Mouse (Mus musculus): ENCODE data around the gene Nup214.

The Nup214 gene

GRCm38 (mm10) chr2:31974141-31974808 lies at the start of gene Nup214:
TSS of gene Nup214 (plus strand) at chr2:31974436.
- DNase-seq, result peak; percentile 99

DNA sequence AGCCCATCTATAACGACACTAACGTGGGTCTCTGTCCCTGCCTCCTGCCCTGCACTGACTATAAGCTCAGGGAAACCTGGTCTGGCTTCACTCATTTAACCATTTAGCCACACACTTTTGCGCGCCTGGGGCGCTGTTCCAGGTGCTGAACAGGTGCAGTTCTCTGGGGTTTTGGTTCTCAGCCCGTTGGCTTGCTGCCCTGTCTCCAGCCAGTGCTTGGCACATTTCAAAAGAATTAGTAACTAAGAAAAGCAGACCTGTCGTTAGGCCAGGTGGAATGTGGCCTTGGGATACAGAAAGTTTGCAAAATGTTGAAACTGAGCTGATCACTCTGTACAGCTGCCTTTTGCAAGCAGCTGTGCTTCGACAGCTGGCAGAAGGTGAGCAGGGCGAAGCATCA lies 49.4 kb upstream of the Nup214 start:
- peak; percentile 51 for DNase-seq

- no peak for DNase-seq
Measured at GRCm38 (mm10) chr2:31925936-31926335, 48.3 kb upstream of the Nup214 start.

- DNase-seq, result no peak
Measured at GRCm38 (mm10) chr2:31929664-31930063, 44.6 kb upstream of the Nup214 start.

DNA sequence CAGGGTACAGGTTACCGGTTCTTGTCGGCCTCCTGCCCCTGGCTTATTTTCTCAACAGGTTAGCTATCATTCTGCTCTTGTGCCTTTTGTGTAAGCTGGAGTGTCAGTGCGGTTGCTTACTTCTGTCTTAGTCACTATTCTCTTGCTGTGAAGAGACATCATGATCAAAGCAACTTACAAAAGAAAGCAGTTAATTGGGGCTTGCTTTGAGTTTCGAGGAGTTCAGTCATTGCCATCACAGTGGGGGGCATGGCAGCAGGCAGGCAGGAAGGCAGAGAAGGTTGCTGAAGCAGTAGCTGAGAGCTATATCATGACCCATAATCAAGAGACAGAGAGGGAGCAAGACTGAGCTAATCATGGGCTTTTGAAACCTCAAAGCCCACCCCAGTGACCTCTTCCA lies 39.7 kb upstream of the Nup214 start:
- no peak for DNase-seq

DNA sequence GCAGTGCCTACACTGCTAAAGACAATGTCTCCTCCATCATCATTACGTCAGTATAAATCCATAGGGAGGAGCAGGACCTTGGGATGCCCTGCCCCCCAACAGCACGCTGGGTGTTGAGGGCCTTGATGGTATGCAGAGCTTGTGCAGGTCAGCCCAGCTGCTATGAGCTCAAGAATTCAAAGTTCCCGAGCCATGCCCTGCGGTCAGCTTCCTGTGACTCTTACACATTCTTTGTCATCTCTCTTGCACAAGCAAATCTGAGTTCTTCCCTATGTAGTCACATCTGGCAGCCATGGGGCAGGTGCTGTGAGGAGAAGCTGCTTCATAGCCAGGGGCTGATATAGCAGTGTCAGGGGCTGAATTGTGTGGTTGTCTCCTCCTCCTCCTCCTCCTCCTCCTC lies 39.2 kb upstream of the Nup214 start:
- DNase-seq, result no peak

- DNase-seq, result no peak
Measured at GRCm38 (mm10) chr2:31938298-31938697, 35.9 kb upstream of the Nup214 start.

DNA sequence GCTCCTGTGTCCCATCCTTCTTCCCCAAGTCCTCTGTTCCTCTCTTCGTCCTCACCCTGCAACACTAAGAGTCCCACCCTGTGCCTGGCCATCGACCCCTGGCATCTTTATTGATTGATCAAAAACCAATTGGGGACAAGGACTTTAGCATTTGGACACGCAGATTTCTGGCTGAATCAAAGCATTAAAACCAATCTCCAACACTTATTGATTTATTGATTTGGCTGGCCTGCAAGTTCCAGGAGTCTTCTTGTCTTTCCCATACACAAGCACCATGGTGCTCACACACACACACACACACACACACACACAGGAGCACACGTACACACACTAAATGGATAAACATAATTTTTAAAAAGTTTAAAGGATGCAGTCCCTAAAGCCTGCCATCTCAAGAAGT lies 31.2 kb upstream of the Nup214 start:
- DNase-seq, result no peak

GRCm38 (mm10) chr2:31945580-31945979 lies 28.7 kb upstream of the Nup214 start:
- no peak for DNase-seq

DNA sequence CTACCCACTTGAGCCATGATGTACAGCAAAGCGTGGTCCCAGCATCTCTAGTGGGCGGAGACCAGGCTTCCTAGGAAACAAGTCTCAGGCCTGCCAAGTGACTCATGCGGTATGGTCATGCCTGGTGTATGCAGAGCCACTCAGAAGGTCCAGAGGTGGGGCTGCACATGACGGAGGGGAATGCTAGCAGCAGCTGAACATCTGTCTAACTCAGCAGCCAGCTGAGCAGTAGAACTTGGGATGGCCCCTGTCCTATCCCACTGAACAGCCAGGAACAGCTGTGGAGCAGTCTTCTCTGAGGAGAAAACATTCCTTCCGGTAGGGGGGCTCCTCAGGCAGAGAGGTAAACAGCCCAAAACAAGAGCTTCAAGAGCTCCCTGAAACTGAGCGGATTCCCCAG lies 25.8 kb upstream of the Nup214 start:
- no peak for DNase-seq

DNA sequence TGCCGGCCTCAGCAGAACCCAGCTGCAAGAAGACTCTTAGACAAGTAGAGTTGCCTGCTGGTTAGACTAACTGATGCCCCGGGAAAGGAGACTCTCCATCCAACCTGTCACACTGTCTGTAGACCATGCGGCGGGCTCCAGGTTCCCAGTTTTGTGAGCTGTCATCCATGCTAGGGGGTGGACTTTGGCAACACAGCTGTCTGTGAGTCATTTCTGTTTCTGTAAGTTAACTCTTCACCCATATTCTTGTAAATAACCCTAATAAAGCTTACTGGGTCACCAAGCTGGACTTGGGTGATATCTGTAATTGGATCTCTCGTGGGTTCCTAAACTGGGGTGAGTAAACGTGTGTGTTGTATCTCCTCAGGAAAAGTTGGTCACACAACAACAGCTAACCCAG lies 25.4 kb upstream of the Nup214 start:
- no peak for DNase-seq

DNA sequence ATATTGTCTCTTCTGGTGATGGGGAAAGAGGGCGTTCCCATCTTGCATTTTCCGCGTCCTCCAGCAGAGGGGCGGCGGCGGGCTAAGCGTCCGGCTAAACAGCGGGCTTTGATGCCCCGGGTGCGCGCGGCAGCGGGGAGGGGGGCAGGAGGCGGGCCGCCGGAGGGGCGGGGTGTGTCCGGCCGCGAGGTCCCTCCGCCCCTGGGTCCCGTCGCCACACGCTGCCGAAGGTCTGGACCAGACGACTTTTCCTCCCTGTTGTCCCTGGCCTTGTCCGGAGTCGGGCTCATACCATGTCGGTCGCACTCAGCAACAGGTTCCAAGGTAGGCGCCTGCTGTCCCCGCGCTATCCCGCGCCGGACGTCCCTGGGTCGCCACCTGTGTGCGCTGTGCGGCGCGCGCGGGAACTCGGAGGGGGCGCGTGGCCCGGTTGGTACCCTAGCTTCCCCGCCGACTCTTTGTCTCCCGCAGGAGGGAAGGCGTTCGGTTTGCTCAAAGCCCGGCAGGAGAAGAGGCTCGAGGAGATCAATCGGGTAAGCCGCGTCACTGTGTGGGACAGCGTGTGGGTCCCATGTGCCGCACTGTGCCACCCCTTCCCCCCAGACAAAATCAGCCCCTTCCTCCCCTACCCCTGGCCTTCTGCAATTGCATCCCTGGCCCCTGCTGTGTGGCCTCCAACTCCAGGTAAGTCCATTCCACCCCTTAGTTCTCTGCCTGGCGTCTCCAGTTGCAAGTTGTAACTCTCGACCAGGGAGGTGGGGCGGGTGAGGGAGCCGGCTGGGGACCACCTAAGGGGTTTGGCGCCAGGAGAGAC lies 24.0 kb upstream of the Nup214 start, which contains the start of gene Aif1l:
Aif1l (plus strand) TSS at position 82 of the 814 bp plus-strand sequence.
- peak; percentile 74 for DNase-seq

DNA sequence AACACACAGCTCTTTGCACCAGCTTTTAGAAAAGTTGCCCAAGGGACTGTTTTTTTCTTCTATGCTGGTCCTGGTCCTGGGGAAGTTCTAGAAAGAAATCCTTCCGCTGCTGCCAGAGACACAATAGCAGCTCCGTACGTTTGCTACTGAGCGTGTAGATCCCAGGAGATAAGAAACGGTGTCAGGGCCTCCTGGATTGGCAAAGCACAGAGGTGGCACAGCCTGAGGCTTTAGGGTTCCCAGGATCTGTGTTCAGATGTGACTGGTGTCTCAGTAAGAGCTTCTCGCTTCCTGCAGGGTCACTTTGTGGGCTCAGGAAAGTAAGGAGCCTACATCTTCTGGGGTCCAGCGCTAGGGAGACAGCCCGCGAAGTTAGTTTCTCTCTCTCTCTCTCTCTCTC lies 23.3 kb upstream of the Nup214 start:
- DNase-seq, result no peak

GRCm38 (mm10) chr2:31952236-31952635 lies 22.0 kb upstream of the Nup214 start:
- DNase-seq, result no peak

DNA sequence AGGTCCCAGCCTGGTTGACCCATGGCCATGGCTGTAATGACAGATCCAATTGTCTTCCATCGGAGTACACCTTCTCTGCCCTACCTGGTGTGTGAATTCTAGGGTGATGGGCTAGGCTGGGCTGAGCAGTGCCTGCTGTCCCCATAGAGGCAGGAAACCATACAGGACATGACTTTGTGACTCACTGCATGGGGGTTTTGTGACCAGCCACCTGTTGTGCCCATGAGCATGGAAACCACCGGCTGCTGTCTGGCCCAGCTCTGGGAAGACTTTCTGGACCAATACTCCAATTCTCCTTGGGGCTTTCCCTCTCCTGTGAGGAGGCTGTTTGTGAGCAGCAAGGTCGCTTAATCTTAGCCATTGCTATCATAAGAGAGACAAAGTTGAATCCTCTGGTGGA lies 21.5 kb upstream of the Nup214 start:
- DNase-seq, result no peak

GRCm38 (mm10) chr2:31953687-31954086 lies 20.5 kb upstream of the Nup214 start:
- no peak for DNase-seq

DNA sequence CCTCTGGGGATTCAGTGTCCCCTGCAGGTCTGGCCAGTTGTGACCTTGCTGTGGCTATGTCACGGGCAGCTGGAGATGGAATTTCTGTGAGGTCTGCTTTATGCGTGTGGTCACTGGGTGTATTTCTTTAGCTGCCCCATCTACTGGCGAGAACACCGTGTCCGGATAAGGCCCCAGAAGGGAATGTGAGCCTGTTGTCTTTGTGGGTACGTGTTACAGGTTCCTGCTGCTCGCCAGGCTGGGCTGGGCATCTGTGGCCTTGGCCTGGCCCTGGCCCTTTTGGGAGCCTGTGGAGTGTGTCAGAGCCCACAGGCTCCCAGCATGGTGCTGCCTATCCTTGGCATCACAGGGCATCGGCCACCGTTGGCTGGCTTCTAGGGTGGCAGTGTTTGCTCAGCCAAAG lies 19.5 kb upstream of the Nup214 start:
- no peak for DNase-seq

- no peak for DNase-seq
Measured at GRCm38 (mm10) chr2:31955686-31956085, 18.6 kb upstream of the Nup214 start.

- DNase-seq, result no peak
Measured at GRCm38 (mm10) chr2:31957211-31957610, 17.0 kb upstream of the Nup214 start.

DNA sequence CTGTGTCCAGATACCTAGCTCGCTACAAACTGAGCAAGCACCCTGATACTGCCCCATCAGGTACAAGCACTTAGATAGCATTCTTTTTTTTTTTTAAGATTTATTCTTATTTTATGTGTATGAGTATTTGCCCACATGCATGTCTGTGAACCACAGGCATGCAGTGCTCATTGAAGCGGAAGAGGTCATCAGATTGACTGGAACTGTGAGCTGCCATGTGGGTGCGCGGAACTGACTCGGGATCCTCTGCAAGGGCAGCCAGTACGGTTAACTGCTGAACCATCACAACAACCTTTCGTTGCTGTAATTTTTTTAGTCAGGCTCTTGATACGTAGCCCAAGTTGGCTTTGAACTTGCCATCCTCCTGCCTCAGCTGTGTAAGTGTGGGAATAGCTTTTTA lies 13.2 kb upstream of the Nup214 start:
- DNase-seq, result no peak

GRCm38 (mm10) chr2:31961791-31962222 lies 12.4 kb upstream of the Nup214 start:
- no peak for DNase-seq

- peak; percentile 29 for DNase-seq
Measured at GRCm38 (mm10) chr2:31962501-31963224, 11.6 kb upstream of the Nup214 start.

GRCm38 (mm10) chr2:31963491-31963890 lies 10.7 kb upstream of the Nup214 start:
- no peak for DNase-seq

- DNase-seq, result no peak
Measured at GRCm38 (mm10) chr2:31964191-31964590, 10.0 kb upstream of the Nup214 start.

Measured in lung, postnatal 14 days (tissue).